Mouse (Mus musculus): Measurements from ENCODE around the gene Cct5. TPM values are rescaled to one million over a fixed set of nuclear protein-coding genes. Genes with fewer than 3 reads are reported as not detected.

Cct5 gene
- total and polyA plus RNA-seq, 3 experiments = 396 to 1,184 (median 798) TPM

DNA sequence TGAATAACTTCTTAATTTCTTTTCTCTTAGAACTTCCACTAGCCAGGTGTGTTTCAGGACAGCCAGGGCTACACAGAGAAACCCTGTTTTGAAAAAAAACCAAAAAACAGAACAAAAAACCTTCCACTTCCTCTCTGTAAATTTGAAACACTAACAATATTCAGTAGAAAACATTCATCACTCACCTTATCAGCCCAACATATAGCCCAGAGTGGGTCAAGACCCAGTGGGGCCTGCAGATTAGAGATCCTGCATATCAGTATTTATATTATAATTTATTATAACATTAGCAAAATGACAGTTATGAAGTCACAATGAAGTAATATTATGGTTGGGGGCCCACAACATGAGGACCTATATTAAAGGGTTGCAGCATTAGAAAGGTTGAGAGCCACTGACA lies 27.9 kb downstream of the Cct5 start:
- DNase-seq (ENCODE audit: low read depth, low spot score) = peak; percentile 64
- no peaks in the 10 kb centered on the region for H3K79me2 ChIP-seq (ENCODE audit: control insufficient read depth, insufficient read depth, low read length, poor library complexity)
- peak overlapping the region; percentile 68 for H3K27ac ChIP-seq (ENCODE audit: control insufficient read depth, low read depth, low read length)
- no peak overlapping the region for H3K9ac ChIP-seq (ENCODE audit: control insufficient read depth, low read depth, low read length, poor library complexity, severe bottlenecking)
- TF ChIP-seq JUND (IDR thresholded peaks at IDR 0.05; ENCODE audit: low read depth, low read length) (no peak), RCOR1 (IDR thresholded peaks at IDR 0.05; ENCODE audit: low read depth, low read length) (no peak; the same call in 1 of the 2 replicates), ZMIZ1 (IDR thresholded peaks at IDR 0.05; ENCODE audit: low read depth, low read length) (no peak), POLR2AphosphoS5 (IDR thresholded peaks at IDR 0.05; ENCODE audit: borderline replicate concordance, low read depth, low read length) (no peak), TCF12 (IDR thresholded peaks at IDR 0.05; ENCODE audit: low read depth, low read length) (peak; percentile 87), MYC (IDR thresholded peaks at IDR 0.05; ENCODE audit: low read depth, low read length) (no peak), HCFC1 (IDR thresholded peaks at IDR 0.05; ENCODE audit: low read depth, low read length) (peak; percentile 19; the same call in 1 of the 2 replicates), BHLHE40 (IDR thresholded peaks at IDR 0.05; ENCODE audit: borderline replicate concordance, low read depth, low read length) (peak; percentile 22; the same call in 1 of the 2 replicates), GABPA (IDR thresholded peaks at IDR 0.05; ENCODE audit: low read depth, low read length) (no peak), ZC3H11A (IDR thresholded peaks at IDR 0.05; ENCODE audit: low read depth, low read length) (no peak), GATA1 (IDR thresholded peaks at IDR 0.05; ENCODE audit: low read depth, low read length) (peak; percentile 82), E2F4 (IDR thresholded peaks at IDR 0.05; ENCODE audit: borderline replicate concordance, low read depth, low read length) (no peak), MYB (IDR thresholded peaks at IDR 0.05; ENCODE audit: low read depth, low read length) (peak; percentile 4; the same call in 1 of the 2 replicates), USF2 (IDR thresholded peaks at IDR 0.05; ENCODE audit: borderline replicate concordance in 1 of 2, insufficient read depth in 1 of 2, low read depth in 1 of 2, low read length in 2 of 2) (no peak), ETS1 (IDR thresholded peaks at IDR 0.05; ENCODE audit: low read depth, low read length) (peak; percentile 70), ZKSCAN1 (IDR thresholded peaks at IDR 0.05; ENCODE audit: low read depth, low read length) (no peak), MAFK (IDR thresholded peaks at IDR 0.05; ENCODE audit: borderline replicate concordance, low read depth, low read length) (no peak), SIN3A (IDR thresholded peaks at IDR 0.05; ENCODE audit: low read length) (peak; percentile 41), TBP (IDR thresholded peaks at IDR 0.05; ENCODE audit: low read depth, low read length) (no peak; the same call in 1 of the 2 replicates), SMC3 (IDR thresholded peaks at IDR 0.05; ENCODE audit: low read depth, low read length) (no peak), EP300 (IDR thresholded peaks at IDR 0.05; ENCODE audit: low read depth in 1 of 2, low read length in 2 of 2) (peak; percentile 80 to 82), TAL1 (IDR thresholded peaks at IDR 0.05; ENCODE audit: low read length) (peak; percentile 41), ZNF384 (IDR thresholded peaks at IDR 0.05; ENCODE audit: low read depth, low read length) (peak; percentile 89), USF1 (IDR thresholded peaks at IDR 0.05; ENCODE audit: low read depth, low read length) (no peak), RAD21 (IDR thresholded peaks at IDR 0.05; ENCODE audit: low read depth, low read length) (no peak), MXI1 (IDR thresholded peaks at IDR 0.05; ENCODE audit: low read depth, low read length) (peak; percentile 18; the same call in 1 of the 2 replicates), CTCF (IDR thresholded peaks at IDR 0.05 in 2 of 3, conservative IDR thresholded peaks at IDR 0.05 in 1 of 3; ENCODE audit: control insufficient read depth in 1 of 3, insufficient read depth in 1 of 3, low read depth in 2 of 3, low read length in 3 of 3, poor library complexity in 1 of 3, severe bottlenecking in 1 of 3) (no peak), MEF2A (IDR thresholded peaks at IDR 0.05; ENCODE audit: extremely low read depth, insufficient replicate concordance, low read depth, low read length, poor library complexity, severe bottlenecking) (no peak), KAT2A (conservative IDR thresholded peaks at IDR 0.05; ENCODE audit: low read depth, low read length) (no peak), CHD1 (IDR thresholded peaks at IDR 0.05; ENCODE audit: low read depth, low read length) (no peak), NELFE (IDR thresholded peaks at IDR 0.05; ENCODE audit: low read depth, low read length) (no peak)
- no peak overlapping the region for H3K4me3 ChIP-seq (ENCODE audit: control insufficient read depth in 1 of 2, insufficient read depth in 1 of 2, low read depth in 2 of 2, low read length in 2 of 2)
- H3K9me3 ChIP-seq (replicated peaks; ENCODE audit: insufficient read depth, low read length) = no peaks in the 10 kb centered on the region
- H3K36me3 ChIP-seq (ENCODE audit: control insufficient read depth in 1 of 2, insufficient read depth in 2 of 2, low read length in 2 of 2) = peaks cover 0 to 19% of the 10 kb centered on the region in 2 experiments; a peak in 2 of 4 replicates
- H3K4me1 ChIP-seq (ENCODE audit: control insufficient read depth in 1 of 2, insufficient read depth in 2 of 2, low read length in 2 of 2) = peaks cover 12 to 29% of the 10 kb centered on the region in 2 experiments
- H3K27me3 ChIP-seq (ENCODE audit: control insufficient read depth in 1 of 2, insufficient read depth in 2 of 2, low read length in 2 of 2) = no peaks in the 10 kb centered on the region

All from MEL (cell line).